Mouse (Mus musculus) lung, postnatal 0 days (tissue): ENCODE results near the gene Slc31a2. TPM values are rescaled to one million over a fixed set of nuclear protein-coding genes. Genes with fewer than 3 reads are reported as not detected.
A peak's percentile ranks its signal among the peaks of the same experiment; 100 is the strongest.

Experiments used
- ATAC-seq: fragments of 200-750 bp; cut with Nextera tagmentation; 2 replicates; pipeline ENCODE4 v1.8.0; 2017; ENCODE audit warnings: moderate library complexity
- DNase-seq: peaks from one replicate; pipeline ENCODE4 v3.0.0-alpha.2; 2016; ENCODE audit warnings: low spot score
- H3K27ac ChIP-seq: fragments of 300-500 bp; sonication (generic); 2 replicates; pipeline ENCODE4 v1.5.1; 2014; ENCODE audit warnings: antibody characterized with exemption, mild to moderate bottlenecking, low read length, mixed read lengths
- H3K27me3 ChIP-seq: fragments of 300-500 bp; sonication (generic); replicated peaks from 2 replicates; pipeline ENCODE4 v1.6.1; 2014; ENCODE audit warnings: low read length, mixed read lengths; ENCODE audit not compliant: insufficient read depth
- H3K36me3 ChIP-seq: fragments of 300-500 bp; sonication (generic); 2 replicates; pipeline ENCODE4 v1.6.1; 2014; ENCODE audit warnings: low read length, mixed read lengths; ENCODE audit not compliant: insufficient read depth
- H3K4me1 ChIP-seq: fragments of 300-500 bp; sonication (generic); 2 replicates; pipeline ENCODE4 v1.6.1; 2014; ENCODE audit warnings: antibody characterized with exemption, low read depth, low read length, mixed read lengths; ENCODE audit not compliant: insufficient read depth
- H3K4me2 ChIP-seq: fragments of 300-500 bp; sonication (generic); replicated peaks from 2 replicates; pipeline ENCODE4 v1.6.1; 2014; ENCODE audit warnings: low read depth, mild to moderate bottlenecking, low read length, moderate library complexity, mixed read lengths
- H3K4me3 ChIP-seq: fragments of 300-500 bp; sonication (generic); 2 replicates; pipeline ENCODE4 v1.5.1; 2014; ENCODE audit warnings: low read depth, low read length
- H3K9ac ChIP-seq: fragments of 300-500 bp; sonication (generic); replicated peaks from 2 replicates; pipeline ENCODE4 v1.6.1; 2014; ENCODE audit warnings: low read depth, mild to moderate bottlenecking
- H3K9me3 ChIP-seq: fragments of 300-500 bp; sonication (generic); 2 replicates; pipeline ENCODE4 v1.6.1; 2016; ENCODE audit warnings: low read length, mixed read lengths
- CTCF ChIP-seq: IDR thresholded peaks from 2 replicates; pipeline ENCODE4 v1.5.1; 2016; ENCODE audit warnings: antibody characterized with exemption, mild to moderate bottlenecking
- EP300 ChIP-seq: IDR thresholded peaks from 2 replicates; pipeline ENCODE4 v1.6.1; 2016; ENCODE audit warnings: antibody characterized with exemption, mild to moderate bottlenecking, control low read depth
- WGBS: fragments of 180-500 bp; shearing (Covaris S2); extraction: QIAGEN DNeasy Blood & Tissue Kit; methylation state at CpG from one replicate; pipeline ENCODE4 v1.1.7; 2014; 5-methylcytosine and 5-hydroxymethylcytosine counted together
- polyA plus RNA-seq: library from polyadenylated mRNA; unstranded; fragments of >200 nt; fragmentation: Nextera tagmentation; extraction: Ambion mirVana; gene quantifications from 2 replicates; pipeline ENCODE4 v1.2.1, GENCODE M21; 2015

Gene Slc31a2
- polyA plus RNA-seq, 1 experiment from 2014 or later = 25.5 TPM

DNA sequence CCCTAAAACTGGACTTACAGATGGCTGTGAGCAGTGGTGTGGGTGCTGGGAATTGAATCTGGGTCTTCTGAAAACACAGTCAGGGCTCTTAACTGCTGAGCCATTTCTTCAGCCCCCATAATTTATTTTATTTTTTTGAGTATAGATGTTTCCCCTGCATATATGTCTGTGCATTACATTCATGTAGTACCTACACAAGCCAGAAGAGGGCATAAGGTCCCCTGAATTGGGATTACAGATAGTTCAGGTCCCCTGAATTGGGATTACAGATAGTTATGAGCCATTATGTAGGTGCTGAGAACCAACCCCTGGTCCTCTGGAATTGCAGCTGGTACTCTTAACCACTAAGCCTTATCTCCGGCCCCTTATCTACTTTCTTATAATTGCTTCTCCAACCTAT is 81.6 kb downstream of the Slc31a2 start:
- 97% methylated on average over 1 of the region's 1 CpGs for WGBS

DNA sequence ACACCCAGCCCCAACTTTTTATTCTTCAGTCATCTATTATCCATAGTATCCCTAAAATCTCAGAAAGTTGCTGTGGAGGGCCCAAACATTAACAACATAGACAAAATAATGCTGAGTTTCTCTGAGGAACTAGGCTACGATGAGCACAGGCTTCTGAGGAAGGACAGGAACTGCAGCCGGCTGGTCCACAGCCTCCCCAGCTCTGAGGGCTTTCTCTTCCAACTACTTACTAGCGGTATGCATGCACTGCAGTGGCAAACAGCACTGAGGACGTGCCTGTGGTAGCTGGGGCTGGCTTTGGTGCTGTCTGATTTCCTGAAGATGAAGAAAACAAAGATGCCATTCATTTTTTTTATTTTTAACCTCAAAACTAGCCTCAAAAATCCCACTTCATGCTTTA is 83.5 kb downstream of the Slc31a2 start:
- Histone ChIP-seq H3K9me3 (no peaks in the 10 kb centered on the region), H3K9ac (no peak overlapping the region), H3K4me3 (no peak overlapping the region), H3K4me2 (no peak overlapping the region), H3K27me3 (no peaks in the 10 kb centered on the region), H3K4me1 (peaks cover 9% of the 10 kb centered on the region), H3K36me3 (no peaks in the 10 kb centered on the region), H3K27ac (no peak overlapping the region)
- no peak for TF ChIP-seq EP300
- no peak for TF ChIP-seq CTCF
- ATAC-seq (no peak), DNase-seq (no peak)
- WGBS = 72% methylated on average over 4 of the region's 4 CpGs

More for the DNA sequence above, 81.6 kb downstream of the Slc31a2 start:
- no peak overlapping the region for H3K4me2 ChIP-seq
- H3K9me3 ChIP-seq = no peaks in the 10 kb centered on the region
- H3K4me3 ChIP-seq = no peak overlapping the region
- TF ChIP-seq EP300 = no peak
- peak; percentile 59 for TF ChIP-seq CTCF
- no peak for ATAC-seq
- peaks cover 9% of the 10 kb centered on the region for H3K4me1 ChIP-seq
- H3K27me3 ChIP-seq = no peaks in the 10 kb centered on the region
- H3K36me3 ChIP-seq = no peaks in the 10 kb centered on the region
- DNase-seq = no peak
- H3K9ac ChIP-seq = no peak overlapping the region
- no peak overlapping the region for H3K27ac ChIP-seq

DNA sequence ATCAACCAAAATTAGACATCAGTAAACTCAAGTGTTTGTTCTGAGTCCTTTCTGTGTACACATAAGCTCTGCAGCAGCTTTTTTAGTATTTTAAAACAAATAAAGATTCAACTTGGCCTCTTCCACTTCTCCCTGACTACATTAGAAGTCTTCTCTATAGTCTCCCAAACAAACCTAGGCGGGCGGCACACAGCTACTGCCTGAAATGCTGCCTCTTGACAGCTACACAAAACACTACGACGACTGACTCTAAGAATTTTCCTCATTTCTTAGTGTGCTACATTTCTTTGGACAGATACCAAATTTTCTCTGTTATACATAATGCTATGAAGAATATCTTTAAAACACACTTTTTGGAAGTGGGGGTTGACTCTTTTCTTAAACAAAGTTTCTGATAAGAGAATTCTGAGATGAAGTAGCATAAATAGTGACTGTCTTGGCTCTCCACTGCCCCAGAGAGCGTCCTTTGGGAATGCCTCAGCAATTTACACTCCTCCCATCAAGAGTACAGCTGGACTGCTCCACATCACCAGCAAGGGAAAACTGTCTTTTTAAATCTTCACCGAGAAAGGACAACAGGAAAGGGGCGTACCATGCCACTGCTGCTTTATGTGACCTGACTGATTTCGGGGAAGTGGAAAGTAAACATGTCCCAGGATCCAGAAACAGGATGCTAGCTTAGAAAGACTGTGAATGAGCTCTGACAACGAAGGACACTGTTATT is 85.4 kb downstream of the Slc31a2 start:
- peak; percentile 83 for DNase-seq
- WGBS = 9% methylated on average over 9 of the region's 9 CpGs
- Histone ChIP-seq H3K27ac (peak overlapping the region; percentile 83), H3K36me3 (no peaks in the 10 kb centered on the region), H3K4me3 (no peak overlapping the region), H3K9ac (no peak overlapping the region), H3K27me3 (no peaks in the 10 kb centered on the region), H3K4me1 (peaks cover 9% of the 10 kb centered on the region), H3K9me3 (no peaks in the 10 kb centered on the region), H3K4me2 (peak overlapping the region; percentile 32)
- ATAC-seq = peak; percentile 81
- TF ChIP-seq EP300 (peak; percentile 83), CTCF (no peak)

Other genes with a start within 250 kb of the Slc31a2 start
- gene Mup20, start 208.4 kb upstream of the Slc31a2 start, polyA plus RNA-seq = not detected in 2 replicates
- gene Mup3, start 175.2 kb upstream of the Slc31a2 start, polyA plus RNA-seq = not detected in 2 replicates
- not detected in 2 replicates for gene Mup21, start 111.7 kb upstream of the Slc31a2 start, polyA plus RNA-seq
- 3.4 and 3.5 TPM in 2 replicates for gene Zfp37, start 31.5 kb upstream of the Slc31a2 start, polyA plus RNA-seq
- 23.2 and 23.6 TPM in 2 replicates for gene Fkbp15, start 98.0 kb downstream of the Slc31a2 start, polyA plus RNA-seq
- 57.2 and 61.1 TPM in 2 replicates for gene Slc31a1, start 98.2 kb downstream of the Slc31a2 start, polyA plus RNA-seq
- gene Cdc26, start 146.1 kb downstream of the Slc31a2 start, polyA plus RNA-seq = 91.6 and 94.2 TPM in 2 replicates
- 9.6 and 10.0 TPM in 2 replicates for gene Prpf4, start 146.2 kb downstream of the Slc31a2 start, polyA plus RNA-seq
- gene Rnf183, start 172.7 kb downstream of the Slc31a2 start, polyA plus RNA-seq = 0.15 TPM in 1 of 2 replicates, not detected in the other
- 5.2 and 6.1 TPM in 2 replicates for gene Wdr31, start 208.3 kb downstream of the Slc31a2 start, polyA plus RNA-seq
- gene Bspry, start 217.5 kb downstream of the Slc31a2 start, polyA plus RNA-seq = 26.8 and 33.0 TPM in 2 replicates
- gene Hdhd3, start 240.9 kb downstream of the Slc31a2 start, polyA plus RNA-seq = 15.0 and 18.3 TPM in 2 replicates